Mouse (Mus musculus): ENCODE data around the gene Wdfy4. TPM values are rescaled to one million over a fixed set of nuclear protein-coding genes. Genes with fewer than 3 reads are reported as not detected.

Gene Wdfy4
- polyA plus RNA-seq (2011; ENCODE audit: insufficient read depth, insufficient read length, low read depth, missing spikeins): not detected in 2 replicates

DNA sequence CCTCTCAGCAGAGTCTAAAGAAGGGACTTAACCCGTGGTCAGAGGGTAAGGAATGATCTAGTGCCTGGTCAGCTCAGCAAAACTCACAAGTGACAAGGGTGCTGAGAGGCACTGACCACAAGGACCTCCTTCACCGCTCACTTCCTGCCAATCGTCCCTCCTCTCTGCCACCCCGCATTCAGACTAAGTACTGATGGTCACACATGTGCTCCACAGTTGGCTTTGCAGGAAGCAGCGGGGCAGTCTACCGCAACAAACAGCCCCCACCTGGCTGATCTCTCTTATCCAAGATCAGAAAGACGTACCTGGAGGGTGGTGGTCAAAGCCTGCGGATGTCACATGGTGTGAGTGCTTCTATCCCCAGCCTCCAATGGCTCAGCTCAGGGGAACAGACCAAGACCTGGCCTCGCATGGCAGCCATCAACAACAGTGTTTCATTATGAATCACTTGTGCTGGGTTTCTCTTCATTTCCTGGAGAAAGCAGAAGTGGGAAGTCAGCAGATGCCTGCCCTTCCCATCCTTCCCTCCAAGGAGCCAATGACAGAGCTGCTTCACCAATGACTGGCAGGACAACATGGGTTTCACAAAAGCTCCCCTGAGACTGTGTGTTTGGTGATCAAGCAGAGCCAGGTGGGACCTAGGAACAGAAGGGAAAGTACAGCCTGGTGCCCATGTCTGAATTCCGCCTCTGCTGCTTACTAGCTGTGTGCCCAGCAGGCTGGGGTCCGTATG is at the start of gene Wdfy4:
Gene Wdfy4, minus strand, starts transcription at position 441 of the 733 bp plus-strand sequence.
- Histone ChIP-seq H3K9me3 (replicated peaks; ENCODE audit: control insufficient read depth, insufficient read depth, low read length, poor library complexity, severe bottlenecking) (no peaks in the 10 kb centered on the region), H3K4me3 (ENCODE audit: low read depth, low read length) (no peak within 1 kb of the TSS), H3K4me1 (ENCODE audit: control insufficient read depth, insufficient read depth, low read length) (no peaks in the 10 kb centered on the region), H3K36me3 (ENCODE audit: control insufficient read depth, insufficient read depth, low read length, poor library complexity, severe bottlenecking) (no peaks in the 10 kb centered on the region), H3K9ac (ENCODE audit: low read depth, poor library complexity, severe bottlenecking) (no peak within 1 kb of the TSS), H3K27me3 (ENCODE audit: control insufficient read depth, insufficient read depth, low read length, poor library complexity, severe bottlenecking) (no peaks in the 10 kb centered on the region), H3K27ac (ENCODE audit: insufficient read depth, low read length) (no peak within 1 kb of the TSS)
- no peak for TF ChIP-seq EP300 (IDR thresholded peaks at IDR 0.05; ENCODE audit: insufficient read depth, low read depth, low read length)
- TF ChIP-seq POLR2A (IDR thresholded peaks at IDR 0.05; ENCODE audit: insufficient read depth, low read length): no peak
- no peak for TF ChIP-seq CTCF (IDR thresholded peaks at IDR 0.05; ENCODE audit: low read depth, low read length)

DNA sequence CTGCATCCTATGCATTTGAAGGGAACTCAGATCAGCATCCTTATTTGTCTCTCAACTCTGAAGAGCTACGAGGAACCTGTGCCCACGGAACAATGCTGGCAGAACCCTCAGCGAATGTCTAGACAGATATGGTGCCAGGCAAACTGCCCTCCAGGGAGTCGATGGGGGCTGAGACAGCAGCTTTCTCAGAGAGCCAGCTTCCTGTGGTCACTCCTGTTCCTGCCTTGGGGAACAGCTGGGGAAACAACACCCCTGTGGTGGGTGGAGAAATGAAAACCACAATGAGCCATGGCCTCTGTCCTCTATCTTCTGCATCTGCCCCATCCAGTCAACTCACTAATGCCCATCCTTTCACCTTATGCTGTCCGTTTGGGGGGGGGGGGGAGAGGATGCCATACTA is 46.7 kb upstream of the Wdfy4 start:
- TF ChIP-seq EP300 (IDR thresholded peaks at IDR 0.05; ENCODE audit: insufficient read depth, low read depth, low read length): no peak
- no peak for TF ChIP-seq CTCF (IDR thresholded peaks at IDR 0.05; ENCODE audit: low read depth, low read length)
- no peak for TF ChIP-seq POLR2A (IDR thresholded peaks at IDR 0.05; ENCODE audit: insufficient read depth, low read length)
- Histone ChIP-seq H3K4me1 (ENCODE audit: control insufficient read depth, insufficient read depth, low read length) (no peaks in the 10 kb centered on the region), H3K9ac (ENCODE audit: low read depth, poor library complexity, severe bottlenecking) (no peak overlapping the region), H3K36me3 (ENCODE audit: control insufficient read depth, insufficient read depth, low read length, poor library complexity, severe bottlenecking) (no peaks in the 10 kb centered on the region), H3K9me3 (replicated peaks; ENCODE audit: control insufficient read depth, insufficient read depth, low read length, poor library complexity, severe bottlenecking) (no peaks in the 10 kb centered on the region), H3K27ac (ENCODE audit: insufficient read depth, low read length) (no peak overlapping the region), H3K4me3 (ENCODE audit: low read depth, low read length) (no peak overlapping the region), H3K27me3 (ENCODE audit: control insufficient read depth, insufficient read depth, low read length, poor library complexity, severe bottlenecking) (no peaks in the 10 kb centered on the region)

DNA sequence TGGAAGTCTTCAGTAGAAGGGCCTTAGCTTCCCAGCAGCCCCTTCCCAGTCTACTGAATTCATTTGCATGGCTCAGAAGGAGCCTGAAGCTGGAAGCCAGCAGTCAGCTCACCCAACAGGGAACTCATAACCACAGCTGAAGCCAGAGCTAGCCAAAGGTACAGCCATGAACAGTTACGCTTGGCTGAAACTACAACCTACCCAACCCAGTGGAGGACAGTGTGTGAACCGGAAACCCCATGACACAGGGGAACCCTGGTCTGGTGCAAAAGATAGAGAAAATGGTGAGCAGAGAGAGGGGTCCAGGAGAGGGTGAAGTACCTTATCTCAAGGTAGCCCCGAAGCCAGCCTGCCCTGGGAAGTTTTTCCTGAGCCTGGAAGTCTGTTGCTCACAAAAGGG is 46.0 kb upstream of the Wdfy4 start:
- no peaks in the 10 kb centered on the region for H3K27me3 ChIP-seq (ENCODE audit: control insufficient read depth, insufficient read depth, low read length, poor library complexity, severe bottlenecking)
- no peaks in the 10 kb centered on the region for H3K4me1 ChIP-seq (ENCODE audit: control insufficient read depth, insufficient read depth, low read length)
- no peak overlapping the region for H3K9ac ChIP-seq (ENCODE audit: low read depth, poor library complexity, severe bottlenecking)
- no peak overlapping the region for H3K27ac ChIP-seq (ENCODE audit: insufficient read depth, low read length)
- H3K4me3 ChIP-seq (ENCODE audit: low read depth, low read length): no peak overlapping the region
- no peaks in the 10 kb centered on the region for H3K9me3 ChIP-seq (replicated peaks; ENCODE audit: control insufficient read depth, insufficient read depth, low read length, poor library complexity, severe bottlenecking)
- TF ChIP-seq EP300 (IDR thresholded peaks at IDR 0.05; ENCODE audit: insufficient read depth, low read depth, low read length) (no peak), POLR2A (IDR thresholded peaks at IDR 0.05; ENCODE audit: insufficient read depth, low read length) (no peak), CTCF (IDR thresholded peaks at IDR 0.05; ENCODE audit: low read depth, low read length) (no peak)
- H3K36me3 ChIP-seq (ENCODE audit: control insufficient read depth, insufficient read depth, low read length, poor library complexity, severe bottlenecking): no peaks in the 10 kb centered on the region

DNA sequence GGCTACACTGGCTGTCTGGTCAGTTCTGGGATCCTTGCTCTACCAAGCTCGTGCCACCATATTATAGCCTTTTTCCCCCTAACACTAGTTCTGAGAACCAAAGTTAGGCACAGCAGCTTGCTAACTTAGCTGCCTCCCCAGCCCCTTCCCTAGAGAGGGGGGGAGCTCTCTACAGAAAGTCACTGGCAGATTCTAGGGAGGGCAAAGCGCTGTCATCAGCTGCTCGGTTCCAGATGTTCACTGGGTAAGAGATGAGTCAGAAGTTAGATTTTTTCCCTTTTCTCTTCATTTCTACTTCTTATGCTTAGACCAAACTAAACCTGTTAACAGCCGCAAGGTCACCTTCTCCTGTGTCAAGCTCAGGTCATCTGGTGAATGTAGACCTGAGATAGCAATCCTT is 45.4 kb upstream of the Wdfy4 start:
- no peak overlapping the region for H3K9ac ChIP-seq (ENCODE audit: low read depth, poor library complexity, severe bottlenecking)
- no peaks in the 10 kb centered on the region for H3K9me3 ChIP-seq (replicated peaks; ENCODE audit: control insufficient read depth, insufficient read depth, low read length, poor library complexity, severe bottlenecking)
- TF ChIP-seq POLR2A (IDR thresholded peaks at IDR 0.05; ENCODE audit: insufficient read depth, low read length) (no peak), EP300 (IDR thresholded peaks at IDR 0.05; ENCODE audit: insufficient read depth, low read depth, low read length) (no peak), CTCF (IDR thresholded peaks at IDR 0.05; ENCODE audit: low read depth, low read length) (no peak)
- no peak overlapping the region for H3K4me3 ChIP-seq (ENCODE audit: low read depth, low read length)
- H3K36me3 ChIP-seq (ENCODE audit: control insufficient read depth, insufficient read depth, low read length, poor library complexity, severe bottlenecking): no peaks in the 10 kb centered on the region
- no peak overlapping the region for H3K27ac ChIP-seq (ENCODE audit: insufficient read depth, low read length)
- no peaks in the 10 kb centered on the region for H3K27me3 ChIP-seq (ENCODE audit: control insufficient read depth, insufficient read depth, low read length, poor library complexity, severe bottlenecking)
- H3K4me1 ChIP-seq (ENCODE audit: control insufficient read depth, insufficient read depth, low read length): no peaks in the 10 kb centered on the region

DNA sequence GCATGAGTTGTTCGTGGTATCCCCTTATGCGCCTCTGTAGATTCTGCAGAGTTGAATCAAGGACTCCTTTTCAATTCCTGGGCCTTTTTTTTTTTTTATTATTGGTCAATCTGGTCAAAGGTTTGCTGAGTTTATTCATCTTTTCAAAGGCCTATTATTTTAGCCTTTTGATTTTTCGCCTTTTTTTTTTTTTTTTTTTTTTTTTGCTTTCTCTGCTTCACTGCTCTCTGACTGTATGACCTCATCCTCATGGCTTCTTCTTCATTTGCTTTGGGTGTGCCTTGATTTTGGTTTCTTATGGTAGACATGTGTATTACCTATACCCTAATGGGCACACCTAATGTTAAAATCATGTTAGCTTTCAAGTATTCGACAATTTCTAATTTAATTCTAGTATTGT is 39.9 kb upstream of the Wdfy4 start:
- H3K9ac ChIP-seq (ENCODE audit: low read depth, poor library complexity, severe bottlenecking): no peak overlapping the region
- H3K4me1 ChIP-seq (ENCODE audit: control insufficient read depth, insufficient read depth, low read length): no peaks in the 10 kb centered on the region
- no peaks in the 10 kb centered on the region for H3K9me3 ChIP-seq (replicated peaks; ENCODE audit: control insufficient read depth, insufficient read depth, low read length, poor library complexity, severe bottlenecking)
- no peaks in the 10 kb centered on the region for H3K27me3 ChIP-seq (ENCODE audit: control insufficient read depth, insufficient read depth, low read length, poor library complexity, severe bottlenecking)
- H3K4me3 ChIP-seq (ENCODE audit: low read depth, low read length): no peak overlapping the region
- no peaks in the 10 kb centered on the region for H3K36me3 ChIP-seq (ENCODE audit: control insufficient read depth, insufficient read depth, low read length, poor library complexity, severe bottlenecking)
- TF ChIP-seq POLR2A (IDR thresholded peaks at IDR 0.05; ENCODE audit: insufficient read depth, low read length) (no peak), EP300 (IDR thresholded peaks at IDR 0.05; ENCODE audit: insufficient read depth, low read depth, low read length) (no peak), CTCF (IDR thresholded peaks at IDR 0.05; ENCODE audit: low read depth, low read length) (no peak)
- no peak overlapping the region for H3K27ac ChIP-seq (ENCODE audit: insufficient read depth, low read length)

Data from ES-Bruce4 (cell line).